Mouse (Mus musculus): ENCODE measurements around the gene Tango2. TPM values are rescaled to one million over a fixed set of nuclear protein-coding genes. Genes with fewer than 3 reads are reported as not detected.

Gene Tango2
- polyA plus RNA-seq, 1 experiment from 2014 or later = 29.8 TPM

DNA sequence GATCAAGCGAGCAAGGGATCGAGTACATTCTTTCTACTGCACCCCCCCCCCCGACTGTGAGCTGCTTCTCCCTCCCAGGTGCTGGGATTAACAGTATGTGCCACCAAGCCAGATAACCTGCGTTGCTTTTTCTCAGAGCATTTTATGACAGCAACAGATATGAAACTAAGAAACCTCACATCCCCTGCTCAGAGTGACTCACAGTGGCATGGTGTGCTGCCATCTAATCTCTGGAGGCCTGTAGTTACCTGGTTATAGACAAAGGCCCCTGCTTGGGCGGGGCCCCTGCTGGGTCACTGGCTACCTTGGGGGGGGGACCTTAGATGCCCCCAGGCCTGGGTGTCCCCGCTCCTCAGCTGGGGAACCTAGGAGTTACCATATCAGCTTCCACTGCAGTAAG, 10.1 kb upstream of the Tango2 start:
- H3K4me3 ChIP-seq (replicated peaks) = no peak overlapping the region

DNA sequence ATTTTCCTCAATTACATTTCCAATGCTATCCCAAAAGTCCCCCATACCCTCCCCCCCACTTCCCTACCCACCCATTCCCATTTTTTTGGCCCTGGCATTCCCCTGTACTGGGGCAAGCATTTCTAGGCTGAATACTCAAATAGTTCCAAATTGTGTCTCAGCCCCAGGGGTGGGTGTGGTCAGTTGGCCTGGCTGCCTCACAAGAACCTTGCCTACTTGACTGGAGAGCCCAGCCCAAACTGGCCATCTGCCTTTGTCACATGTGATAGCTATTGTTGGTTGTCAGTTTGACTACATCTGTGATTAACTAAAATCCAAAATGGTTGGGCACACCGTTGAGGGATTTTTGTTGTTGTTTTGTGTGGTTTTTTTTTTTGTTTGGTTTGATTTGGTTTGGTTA, 9.1 kb upstream of the Tango2 start:
- no peak for ATAC-seq (ENCODE audit: insufficient number of reproducible peaks, low FRiP score, low TSS enrichment, low read depth)
- Histone ChIP-seq H3K4me2 (replicated peaks) (no peak overlapping the region), H3K36me3 (no peaks in the 10 kb centered on the region), H3K27me3 (no peaks in the 10 kb centered on the region), H3K9me3 (replicated peaks) (no peaks in the 10 kb centered on the region), H3K27ac (replicated peaks) (no peak overlapping the region), H3K4me3 (replicated peaks) (no peak overlapping the region), H3K4me1 (no peaks in the 10 kb centered on the region), H3K9ac (no peak overlapping the region)
- 56% methylated on average over 1 of the region's 1 CpGs for WGBS

More for the DNA sequence above, 10.1 kb upstream of the Tango2 start:
- H3K36me3 ChIP-seq = no peaks in the 10 kb centered on the region
- 75% methylated on average over 6 of the region's 6 CpGs for WGBS
- H3K27me3 ChIP-seq = no peaks in the 10 kb centered on the region
- H3K4me1 ChIP-seq = no peaks in the 10 kb centered on the region
- H3K4me2 ChIP-seq (replicated peaks) = no peak overlapping the region
- ATAC-seq (ENCODE audit: insufficient number of reproducible peaks, low FRiP score, low TSS enrichment, low read depth) = 0 out of 2 replicates have a peak, but pooled peaks have one; percentile 11
- no peak overlapping the region for H3K27ac ChIP-seq (replicated peaks)
- H3K9me3 ChIP-seq (replicated peaks) = no peaks in the 10 kb centered on the region
- H3K9ac ChIP-seq = no peak overlapping the region

DNA sequence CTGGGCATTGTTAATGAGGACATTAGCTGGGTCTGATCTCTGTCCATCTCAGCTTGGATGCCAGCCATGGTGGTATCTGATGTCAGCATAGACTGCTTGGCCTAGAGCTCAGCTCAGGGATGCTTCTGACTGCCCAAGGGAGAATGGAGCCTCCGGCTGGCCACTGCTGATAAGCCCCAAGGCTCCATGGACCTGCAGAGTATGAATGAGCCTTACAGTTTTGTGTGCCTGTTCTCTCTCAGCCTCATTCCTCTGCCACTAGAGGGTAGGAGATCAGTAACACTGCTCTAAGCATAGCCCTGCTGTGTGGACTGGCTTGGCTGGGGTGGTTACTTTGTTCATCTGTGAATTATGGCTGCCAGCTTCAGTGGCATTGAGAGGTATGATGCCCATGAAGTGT, 5.2 kb upstream of the Tango2 start:
- no peak for ATAC-seq (ENCODE audit: insufficient number of reproducible peaks, low FRiP score, low TSS enrichment, low read depth)
- Histone ChIP-seq H3K27me3 (peaks cover 15% of the 10 kb centered on the region), H3K9me3 (replicated peaks) (no peaks in the 10 kb centered on the region), H3K9ac (no peak overlapping the region), H3K4me3 (replicated peaks) (no peak overlapping the region), H3K36me3 (no peaks in the 10 kb centered on the region), H3K4me2 (replicated peaks) (no peak overlapping the region), H3K27ac (replicated peaks) (no peak overlapping the region), H3K4me1 (peaks cover 6% of the 10 kb centered on the region)
- WGBS = 68% methylated on average over 1 of the region's 1 CpGs

DNA sequence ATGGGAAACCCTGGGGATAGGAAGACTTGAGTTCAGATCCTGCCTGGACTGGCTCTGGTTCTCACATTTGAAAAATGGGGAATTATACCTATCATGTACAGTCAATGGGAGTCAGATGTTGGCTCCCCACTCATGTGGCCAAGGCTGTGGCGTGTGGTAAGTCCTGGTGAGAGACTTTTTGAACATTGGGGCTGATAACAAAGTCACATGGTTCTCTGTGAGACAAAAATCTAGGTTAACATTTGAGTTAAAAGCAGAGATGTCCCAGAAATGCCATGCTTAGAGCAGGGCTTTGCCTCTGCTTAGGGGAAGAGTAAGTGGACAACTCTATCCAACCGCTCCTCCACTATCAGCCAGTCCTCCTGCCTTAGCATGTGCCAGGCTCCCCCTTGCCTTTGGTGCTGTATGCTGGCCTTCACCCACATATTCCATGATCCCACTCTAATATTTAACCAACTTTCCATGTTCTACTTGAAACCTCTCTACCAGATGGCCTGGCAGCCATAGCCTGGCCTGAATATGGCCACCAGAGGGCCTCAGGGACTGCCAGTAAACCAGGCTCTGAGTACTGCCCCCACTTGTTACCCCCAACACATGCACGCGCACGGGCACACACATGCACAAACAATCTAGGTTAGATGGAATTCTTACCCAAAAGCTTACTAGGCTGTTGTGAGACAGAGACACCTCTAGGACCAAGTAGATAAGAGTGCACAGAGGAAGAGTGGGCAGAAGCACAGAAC, 3.6 kb upstream of the Tango2 start:
- Histone ChIP-seq H3K27me3 (peaks cover 22% of the 10 kb centered on the region), H3K36me3 (no peaks in the 10 kb centered on the region), H3K9me3 (replicated peaks) (no peaks in the 10 kb centered on the region), H3K4me1 (peaks cover 11% of the 10 kb centered on the region), H3K4me3 (replicated peaks) (no peak overlapping the region), H3K4me2 (replicated peaks) (no peak overlapping the region), H3K27ac (replicated peaks) (no peak overlapping the region), H3K9ac (no peak overlapping the region)
- no peak for ATAC-seq (ENCODE audit: insufficient number of reproducible peaks, low FRiP score, low TSS enrichment, low read depth)
- 60% methylated on average over 5 of the region's 5 CpGs for WGBS

DNA sequence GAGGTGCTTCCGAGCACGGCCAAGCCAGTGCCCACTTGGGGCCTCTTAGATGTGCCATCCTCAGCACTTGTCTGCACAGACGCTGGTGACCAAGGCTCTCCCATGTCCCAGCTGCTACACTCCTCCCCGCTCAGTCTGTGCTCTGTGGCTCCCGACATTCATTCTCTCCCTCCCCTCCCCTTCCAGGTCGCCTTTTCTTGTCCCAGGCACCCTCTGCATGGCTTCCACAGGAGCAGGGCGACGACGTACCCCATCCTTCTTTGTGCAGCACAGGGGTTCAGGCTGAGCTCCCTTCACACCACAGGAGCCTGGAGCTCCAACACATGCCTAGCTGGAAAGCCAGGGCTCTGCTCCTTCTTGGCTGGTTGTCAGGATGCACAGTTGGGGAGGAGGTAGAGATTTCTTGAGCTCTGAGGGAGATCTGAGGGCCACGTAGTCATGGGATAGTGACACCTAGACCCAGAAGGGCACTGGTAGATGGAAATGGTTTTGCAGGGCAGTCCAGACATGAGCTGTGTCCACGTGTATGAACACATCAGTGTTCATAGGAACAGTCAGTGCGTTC, 1.9 kb upstream of the Tango2 start:
- ATAC-seq (ENCODE audit: insufficient number of reproducible peaks, low FRiP score, low TSS enrichment, low read depth) = no peak
- 72% methylated on average over 12 of the region's 12 CpGs for WGBS
- peaks cover 11% of the 10 kb centered on the region for H3K4me1 ChIP-seq

DNA sequence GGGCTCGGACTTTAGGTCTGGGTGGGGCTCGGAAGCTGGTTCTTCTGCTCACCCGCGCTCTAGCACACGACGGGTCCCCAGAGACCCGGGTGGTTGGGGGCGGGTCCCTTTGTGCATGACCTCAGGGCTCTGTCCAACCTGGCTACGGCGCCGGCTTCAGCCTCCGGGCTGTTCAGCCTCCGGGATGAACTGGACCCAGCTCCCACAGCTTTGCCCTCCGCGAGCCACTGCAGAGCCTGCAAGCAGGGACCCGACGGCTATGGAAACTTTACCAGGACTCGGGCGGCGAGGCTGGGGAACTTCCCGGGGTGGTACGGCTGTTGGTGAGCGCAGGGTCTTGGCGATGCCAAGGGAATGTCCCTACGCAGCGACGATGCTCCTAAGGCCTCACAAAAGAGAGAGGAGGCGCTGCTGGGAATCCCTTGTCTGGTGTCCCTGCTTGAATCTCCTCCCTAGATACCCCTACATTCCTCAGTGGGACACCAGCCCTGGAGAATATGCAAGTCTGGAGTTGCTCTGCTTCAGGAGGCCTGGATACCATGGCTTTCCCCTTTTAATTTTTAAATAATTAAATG, 785 bp upstream of the Tango2 start:
- Histone ChIP-seq H3K9ac (peak overlapping the region; percentile 36), H3K4me2 (replicated peaks) (peak overlapping the region; percentile 96), H3K27me3 (peaks cover 22% of the 10 kb centered on the region), H3K4me1 (peaks cover 17% of the 10 kb centered on the region), H3K9me3 (replicated peaks) (no peaks in the 10 kb centered on the region), H3K27ac (replicated peaks) (no peak overlapping the region), H3K36me3 (no peaks in the 10 kb centered on the region), H3K4me3 (replicated peaks) (peak overlapping the region; percentile 63)
- under 1% methylated on average over 28 of the region's 28 CpGs for WGBS
- ATAC-seq (ENCODE audit: insufficient number of reproducible peaks, low FRiP score, low TSS enrichment, low read depth) = no peak

More for the DNA sequence above, 1.9 kb upstream of the Tango2 start:
- H3K27ac ChIP-seq (replicated peaks) = no peak overlapping the region
- H3K27me3 ChIP-seq = peaks cover 22% of the 10 kb centered on the region
- no peak overlapping the region for H3K4me2 ChIP-seq (replicated peaks)
- no peaks in the 10 kb centered on the region for H3K9me3 ChIP-seq (replicated peaks)
- H3K9ac ChIP-seq = no peak overlapping the region
- no peaks in the 10 kb centered on the region for H3K36me3 ChIP-seq
- H3K4me3 ChIP-seq (replicated peaks) = no peak overlapping the region

DNA sequence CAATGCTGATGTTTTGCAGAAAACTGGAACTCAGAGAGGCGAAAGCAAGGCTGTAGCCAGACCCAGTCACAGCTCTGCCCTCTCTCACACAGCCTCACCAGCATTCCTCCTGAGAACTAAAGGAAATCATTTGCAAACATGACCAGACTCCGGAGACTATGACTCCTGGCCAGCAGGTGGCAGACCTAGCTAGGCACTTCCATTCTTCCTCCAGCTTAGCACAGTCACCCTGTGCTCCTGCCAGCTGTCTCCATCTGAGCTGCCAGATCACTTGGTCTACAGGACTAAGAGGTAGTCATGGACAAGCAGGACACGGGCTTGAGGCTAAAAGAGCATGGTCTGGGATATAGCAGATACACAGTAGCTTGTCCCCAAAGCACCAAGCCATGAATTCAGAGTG, 2.7 kb downstream of the Tango2 start:
- H3K9ac ChIP-seq = no peak overlapping the region
- H3K27me3 ChIP-seq = peaks cover 18% of the 10 kb centered on the region
- H3K36me3 ChIP-seq = no peaks in the 10 kb centered on the region
- no peaks in the 10 kb centered on the region for H3K9me3 ChIP-seq (replicated peaks)
- H3K4me3 ChIP-seq (replicated peaks) = no peak overlapping the region
- H3K4me1 ChIP-seq = peaks cover 26% of the 10 kb centered on the region
- WGBS = 1% methylated on average over 3 of the region's 3 CpGs
- no peak overlapping the region for H3K4me2 ChIP-seq (replicated peaks)
- no peak overlapping the region for H3K27ac ChIP-seq (replicated peaks)
- ATAC-seq (ENCODE audit: insufficient number of reproducible peaks, low FRiP score, low TSS enrichment, low read depth) = no peak

DNA sequence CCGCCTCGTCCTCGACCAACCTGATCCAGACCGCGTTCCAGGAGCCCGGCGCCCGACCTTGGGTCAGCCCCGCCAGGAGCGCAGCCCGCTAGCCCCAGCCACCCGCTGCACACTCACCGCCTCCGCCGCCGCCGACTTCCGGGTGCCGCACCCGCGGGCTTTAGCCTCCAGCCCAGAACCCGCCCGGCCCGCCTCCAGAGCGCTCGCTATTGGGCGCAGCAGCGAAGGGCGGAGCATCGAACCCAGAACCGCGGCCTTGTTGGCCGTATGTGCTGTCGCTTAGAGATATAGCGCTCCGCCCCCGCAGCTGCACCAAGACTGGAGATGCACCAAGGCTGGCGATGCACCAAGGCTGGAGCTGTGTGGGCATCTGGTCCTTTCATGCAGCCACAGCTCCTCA, 4.1 kb downstream of the Tango2 start:
- H3K9me3 ChIP-seq (replicated peaks) = no peaks in the 10 kb centered on the region
- no peak overlapping the region for H3K27ac ChIP-seq (replicated peaks)
- H3K9ac ChIP-seq = peak overlapping the region; percentile 47
- 0% methylated on average over 38 of the region's 38 CpGs for WGBS
- ATAC-seq (ENCODE audit: insufficient number of reproducible peaks, low FRiP score, low TSS enrichment, low read depth) = peak; percentile 92
- H3K4me3 ChIP-seq (replicated peaks) = peak overlapping the region; percentile 60
- peak overlapping the region; percentile 66 for H3K4me2 ChIP-seq (replicated peaks)
- no peaks in the 10 kb centered on the region for H3K36me3 ChIP-seq
- H3K4me1 ChIP-seq = peaks cover 28% of the 10 kb centered on the region
- H3K27me3 ChIP-seq = peaks cover 7% of the 10 kb centered on the region

DNA sequence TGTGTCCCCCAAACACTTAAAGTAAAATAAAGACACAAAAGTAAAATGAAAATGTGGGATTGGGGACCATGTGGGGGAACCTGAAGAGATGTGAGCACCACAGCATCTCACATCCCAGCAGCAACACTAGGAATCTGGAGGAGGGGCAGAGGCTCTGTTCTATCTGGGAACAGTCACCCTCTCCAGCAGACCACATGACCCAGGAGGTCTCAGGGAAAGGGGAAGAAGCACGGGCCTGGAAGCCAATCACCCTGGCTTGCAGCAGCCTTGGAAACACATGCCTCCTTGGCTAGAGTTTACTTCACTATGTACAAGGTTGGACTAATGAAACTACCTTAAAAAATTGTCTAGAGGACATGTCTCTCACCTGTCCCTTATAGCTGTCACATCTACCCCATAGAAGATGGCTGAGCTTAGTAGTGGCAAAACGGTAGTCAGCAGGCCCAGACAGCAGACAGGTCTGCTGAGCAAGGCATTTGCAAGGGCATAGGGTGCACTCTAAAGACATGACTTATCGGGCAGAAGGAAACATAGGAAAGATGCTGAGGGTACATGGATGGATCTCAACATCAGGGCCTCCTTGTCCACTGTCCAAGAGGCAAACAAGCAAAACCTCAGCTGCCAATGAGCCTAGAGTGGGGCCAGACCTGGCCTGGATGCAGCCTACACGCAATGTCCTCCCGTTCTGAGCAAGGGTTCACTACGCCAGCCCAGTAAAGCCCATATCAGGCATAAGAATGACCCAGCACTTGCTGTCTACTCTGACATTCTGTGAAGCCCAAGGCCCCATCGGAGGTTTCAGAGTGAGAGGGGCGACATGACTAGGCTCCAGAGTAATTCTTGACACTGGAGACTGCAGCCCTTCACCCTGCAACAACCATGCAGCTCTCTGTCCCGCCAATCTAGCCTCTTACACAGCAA, 5.0 kb downstream of the Tango2 start:
- H3K27ac ChIP-seq (replicated peaks) = no peak overlapping the region
- peak overlapping the region; percentile 66 for H3K4me2 ChIP-seq (replicated peaks)
- ATAC-seq (ENCODE audit: insufficient number of reproducible peaks, low FRiP score, low TSS enrichment, low read depth) = no peak
- H3K27me3 ChIP-seq = peaks cover 7% of the 10 kb centered on the region
- peaks cover 24% of the 10 kb centered on the region for H3K4me1 ChIP-seq
- 38% methylated on average over 9 of the region's 9 CpGs for WGBS
- 0 out of 2 replicates have a peak, but pooled peaks cover 7% of the 10 kb centered on the region for H3K36me3 ChIP-seq
- no peaks in the 10 kb centered on the region for H3K9me3 ChIP-seq (replicated peaks)
- H3K4me3 ChIP-seq (replicated peaks) = peak overlapping the region; percentile 60
- H3K9ac ChIP-seq = peak overlapping the region; percentile 47

DNA sequence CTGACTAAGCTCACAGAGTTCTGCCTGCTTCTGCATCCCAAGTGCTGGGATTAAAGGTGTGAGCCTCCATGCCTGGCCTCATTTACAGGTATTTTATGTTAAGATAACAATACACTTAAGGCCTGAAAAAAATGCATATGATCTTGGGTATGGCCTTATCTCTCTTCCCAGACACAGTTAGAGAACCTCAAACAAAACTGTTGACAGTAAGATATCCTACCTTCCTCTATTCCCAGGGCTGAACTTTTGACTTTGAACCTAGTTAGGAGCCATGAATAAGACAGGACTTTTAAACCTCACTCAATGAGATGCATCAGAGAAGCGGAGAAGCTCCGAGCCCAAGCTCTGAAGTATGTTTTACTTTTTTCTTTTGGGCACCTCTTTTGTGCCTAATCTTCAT, 5.8 kb downstream of the Tango2 start:
- ATAC-seq (ENCODE audit: insufficient number of reproducible peaks, low FRiP score, low TSS enrichment, low read depth) = no peak
- H3K9ac ChIP-seq = no peak overlapping the region
- H3K4me2 ChIP-seq (replicated peaks) = no peak overlapping the region
- no peak overlapping the region for H3K27ac ChIP-seq (replicated peaks)
- no peak overlapping the region for H3K4me3 ChIP-seq (replicated peaks)
- H3K36me3 ChIP-seq = 0 out of 2 replicates have a peak, but pooled peaks cover 7% of the 10 kb centered on the region
- H3K4me1 ChIP-seq = peaks cover 19% of the 10 kb centered on the region
- no peaks in the 10 kb centered on the region; the same call in 1 of the 2 replicates for H3K27me3 ChIP-seq
- no peaks in the 10 kb centered on the region for H3K9me3 ChIP-seq (replicated peaks)
- 83% methylated on average over 2 of the region's 2 CpGs for WGBS

DNA sequence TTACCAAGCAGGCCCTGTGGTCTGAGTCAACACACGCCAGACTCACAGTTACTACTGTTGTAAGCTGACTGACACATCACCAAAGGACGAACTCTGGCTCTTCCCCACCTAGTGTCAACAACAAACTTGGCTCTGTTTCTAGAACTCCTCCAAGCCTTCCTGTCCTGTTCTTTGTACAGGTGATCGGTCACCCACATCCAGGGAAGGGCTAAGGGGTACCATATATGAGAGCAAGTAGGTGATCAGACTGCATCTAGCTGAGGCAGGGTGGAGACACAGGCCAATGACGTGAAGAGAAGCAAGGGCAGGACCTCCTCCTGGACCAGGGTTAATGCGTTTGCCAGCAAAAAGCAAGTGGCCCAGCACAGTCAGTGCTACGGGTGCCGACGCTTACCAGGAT, 6.3 kb downstream of the Tango2 start:
- Histone ChIP-seq H3K4me3 (replicated peaks) (no peak overlapping the region), H3K36me3 (0 out of 2 replicates have a peak, but pooled peaks cover 7% of the 10 kb centered on the region), H3K27me3 (no peaks in the 10 kb centered on the region), H3K27ac (replicated peaks) (no peak overlapping the region), H3K9ac (no peak overlapping the region), H3K4me2 (replicated peaks) (no peak overlapping the region), H3K4me1 (peaks cover 19% of the 10 kb centered on the region), H3K9me3 (replicated peaks) (no peaks in the 10 kb centered on the region)
- ATAC-seq (ENCODE audit: insufficient number of reproducible peaks, low FRiP score, low TSS enrichment, low read depth) = no peak
- WGBS = 85% methylated on average over 8 of the region's 8 CpGs

All from embryonic facial prominence, embryonic 15.5 days (tissue).